Mouse (Mus musculus) urinary bladder, postnatal 14 days (tissue): ENCODE data around the gene Vwa8.

Experiments used
- DNase-seq: peaks from one replicate; pipeline ENCODE4 v3.0.0; 2021; ENCODE audit warnings: low spot score

Gene Vwa8

DNA sequence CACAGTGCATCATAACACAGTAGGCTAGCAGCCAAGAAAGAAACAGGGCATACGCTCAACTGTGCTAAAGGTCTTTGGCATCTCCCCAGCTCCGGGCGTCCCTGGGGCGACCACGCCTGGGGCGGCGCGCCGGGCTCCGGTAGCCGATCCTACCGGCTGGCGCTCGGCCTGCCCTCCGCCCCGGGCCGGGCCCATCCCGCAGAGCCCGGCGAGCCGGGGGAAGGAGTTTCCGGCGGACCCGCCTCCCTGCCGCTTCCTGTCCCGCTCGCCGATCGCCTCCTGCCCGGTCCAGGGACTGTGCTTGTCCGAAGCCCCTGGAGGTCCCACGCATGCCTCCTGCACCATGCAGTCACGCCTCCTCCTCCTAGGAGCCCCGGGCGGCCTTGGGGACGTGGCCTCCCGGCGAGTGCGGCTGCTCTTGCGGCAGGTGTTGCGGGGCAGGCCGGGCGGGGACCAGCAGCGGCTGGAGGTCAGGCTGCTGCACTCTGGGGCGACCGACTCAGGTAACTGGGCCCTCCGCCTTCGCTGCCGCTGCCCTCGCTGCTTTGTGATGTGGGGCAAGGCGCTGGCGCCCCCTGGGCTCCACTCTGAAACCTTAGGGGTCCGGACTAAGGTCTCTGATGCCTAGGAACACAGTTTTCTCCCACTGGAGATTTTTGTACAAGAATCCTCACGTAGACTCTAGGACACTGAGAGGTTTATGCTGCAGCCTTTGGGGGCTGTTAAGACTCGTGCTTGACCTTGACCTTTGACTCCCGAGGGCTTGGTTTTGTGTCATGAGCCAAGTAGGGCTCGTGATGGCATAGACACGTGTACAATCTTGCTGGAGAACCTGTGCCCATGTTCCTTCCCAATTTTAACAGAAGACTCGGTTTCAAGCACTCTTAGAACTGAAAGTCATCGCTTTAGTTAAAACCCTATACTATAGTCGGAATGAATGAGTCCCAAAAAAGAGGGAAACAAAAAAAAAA, at the start of gene Vwa8:
Gene Vwa8 (plus strand): TSS at position 112 of the 971 bp plus-strand sequence.
- peak; percentile 84 for DNase-seq

DNA sequence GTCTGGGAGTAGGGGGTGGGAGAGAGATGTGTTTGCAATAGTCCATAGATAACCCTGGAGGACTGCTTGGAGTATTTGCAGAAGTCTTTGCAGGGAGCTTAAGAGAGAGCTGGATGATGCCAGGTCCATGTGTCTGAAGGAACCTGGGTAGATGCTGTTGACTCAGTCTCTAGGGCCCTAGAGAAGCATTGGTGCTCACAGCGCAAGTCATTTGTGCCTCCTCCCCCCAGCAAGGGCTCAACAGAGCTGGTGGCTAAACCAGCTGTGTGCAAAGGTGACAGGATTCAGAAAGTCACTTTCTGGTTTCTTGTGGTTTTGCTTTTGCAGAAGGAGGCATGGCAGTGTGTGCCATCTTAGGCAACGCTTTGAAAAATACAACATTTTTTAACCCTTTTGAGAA, 46.5 kb upstream of the Vwa8 start:
- no peak for DNase-seq

DNA sequence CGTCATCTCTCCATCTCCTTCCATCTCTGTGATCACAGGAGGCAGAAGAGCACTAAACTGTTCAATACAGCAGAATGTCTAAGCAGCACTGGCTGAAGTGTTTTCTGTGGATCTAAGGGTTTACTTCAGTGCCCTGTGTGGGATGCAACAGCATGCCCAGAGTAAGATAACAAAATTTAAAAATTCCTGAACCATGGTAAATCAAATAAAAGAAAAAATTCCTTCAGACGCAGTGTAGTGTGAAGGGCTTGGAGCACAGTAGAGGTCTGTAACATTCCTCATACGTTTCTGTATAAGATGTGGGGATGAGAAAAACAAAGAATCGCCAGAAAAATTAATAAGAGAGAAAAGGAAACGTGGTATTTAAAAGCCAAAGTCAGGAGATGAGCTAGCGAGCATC, 44.9 kb upstream of the Vwa8 start:
- DNase-seq = no peak

DNA sequence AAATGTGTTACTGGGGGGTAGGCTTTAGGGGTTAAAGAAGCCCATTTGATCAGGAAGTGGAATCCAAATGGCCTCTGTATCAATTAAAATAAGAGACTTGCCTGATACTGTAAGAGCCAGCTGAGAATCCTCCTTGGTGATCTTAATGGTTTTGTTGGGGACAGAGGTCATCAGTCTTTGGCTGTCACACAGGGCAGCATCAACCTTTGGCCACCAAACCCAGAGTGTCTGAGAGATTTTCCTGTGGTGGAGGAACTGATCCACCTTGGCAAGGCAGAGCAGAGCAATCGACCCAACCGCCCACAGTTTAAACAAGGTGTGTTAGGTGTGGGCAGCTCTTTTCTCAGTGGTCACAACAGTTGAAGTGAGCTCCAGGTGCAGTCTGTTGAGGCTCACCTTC, 36.0 kb upstream of the Vwa8 start:
- no peak for DNase-seq

DNA sequence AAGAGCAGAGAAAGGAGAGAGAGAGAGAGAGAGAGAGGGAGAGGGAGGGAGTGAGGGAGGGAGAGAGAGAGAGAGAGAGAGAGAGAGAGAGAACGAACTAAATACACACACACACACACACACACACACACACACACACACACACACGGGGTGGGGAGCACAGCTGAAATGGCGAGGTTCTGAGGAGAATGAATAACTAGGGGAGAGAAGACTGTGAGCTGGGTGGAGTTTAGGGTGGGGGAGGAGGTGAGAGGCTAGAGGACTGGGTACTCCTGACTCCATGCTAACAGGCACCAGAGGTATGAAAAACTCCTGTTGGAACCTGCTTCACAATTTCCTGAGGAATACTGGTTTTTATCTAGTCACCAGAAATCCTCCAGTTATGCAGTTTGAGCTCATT, 32.4 kb upstream of the Vwa8 start:
- DNase-seq = no peak

DNA sequence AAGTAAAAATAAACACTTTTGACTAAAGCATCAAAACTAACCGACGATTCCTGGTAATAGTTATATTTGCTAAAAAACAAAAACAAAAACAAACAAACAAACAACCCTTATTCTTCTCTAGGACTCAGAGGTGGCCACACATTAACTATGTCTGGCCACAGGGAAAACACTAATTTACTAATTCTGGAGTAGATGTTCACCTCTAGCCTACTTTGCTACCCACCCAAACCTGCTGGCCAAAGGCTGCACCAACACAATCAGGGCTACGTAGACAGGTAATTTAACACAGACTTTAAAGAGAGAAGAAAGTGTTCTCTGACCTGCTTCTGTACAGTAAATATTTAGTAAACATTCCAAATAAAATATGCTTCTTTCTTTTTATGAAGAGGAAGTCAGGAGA, 31.2 kb upstream of the Vwa8 start:
- no peak for DNase-seq

DNA sequence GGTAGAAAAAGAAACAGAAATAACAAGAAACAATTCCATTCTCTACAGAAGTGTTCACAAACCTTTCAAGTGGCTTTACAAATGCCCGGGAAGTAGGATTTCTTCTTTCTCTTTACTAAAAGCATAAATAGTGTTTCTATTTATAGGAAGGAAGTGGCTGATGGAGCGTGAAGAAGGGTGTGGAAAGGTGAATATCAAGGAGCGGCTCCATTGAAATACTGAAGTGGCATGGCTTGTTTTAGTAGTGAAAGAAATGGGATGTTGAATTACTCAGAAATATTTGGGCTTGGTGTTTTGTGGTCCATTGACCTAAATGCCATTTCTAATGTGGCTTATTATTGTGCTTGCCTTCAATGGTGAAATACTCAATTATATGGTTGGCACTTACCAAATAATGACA, 30.4 kb upstream of the Vwa8 start:
- DNase-seq = no peak

DNA sequence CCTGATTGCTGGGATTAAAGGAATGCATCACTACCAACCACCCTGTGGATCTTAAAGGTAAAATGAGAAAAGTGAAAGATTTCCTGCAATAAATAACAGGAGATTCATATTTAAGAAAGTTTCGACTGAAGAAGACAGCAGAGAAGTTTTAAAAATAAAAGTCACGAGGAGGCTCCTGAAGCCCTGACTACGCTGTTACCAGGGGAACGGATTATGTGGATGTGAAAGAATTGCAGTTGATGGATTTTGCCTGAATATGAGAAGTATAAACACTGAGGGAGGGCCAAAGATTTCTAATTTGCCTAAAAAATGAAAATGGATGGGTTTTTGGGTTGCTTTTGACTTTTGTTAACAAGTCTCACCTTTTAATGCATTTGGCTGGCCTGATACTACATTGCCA, 24.8 kb upstream of the Vwa8 start:
- DNase-seq = no peak

DNA sequence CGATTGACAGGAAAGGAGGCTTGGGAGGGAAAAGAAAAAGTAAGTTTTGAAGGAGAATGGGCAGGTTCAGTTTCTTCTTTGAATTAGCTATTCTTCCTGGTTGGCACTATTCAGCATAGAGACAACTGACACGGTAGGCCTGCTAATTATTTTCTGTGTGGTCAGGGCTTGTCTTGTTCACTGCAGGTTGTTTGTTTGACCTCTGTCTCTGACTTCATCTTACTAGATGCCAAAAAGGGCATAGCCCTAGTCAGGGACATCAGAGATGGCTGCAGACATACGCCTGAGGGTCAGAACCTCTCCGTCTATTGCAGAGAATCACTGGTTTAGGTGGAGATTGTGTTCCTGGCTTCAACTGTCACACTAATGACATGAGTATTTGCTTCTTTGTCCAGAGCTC, 24.3 kb upstream of the Vwa8 start:
- DNase-seq = no peak

DNA sequence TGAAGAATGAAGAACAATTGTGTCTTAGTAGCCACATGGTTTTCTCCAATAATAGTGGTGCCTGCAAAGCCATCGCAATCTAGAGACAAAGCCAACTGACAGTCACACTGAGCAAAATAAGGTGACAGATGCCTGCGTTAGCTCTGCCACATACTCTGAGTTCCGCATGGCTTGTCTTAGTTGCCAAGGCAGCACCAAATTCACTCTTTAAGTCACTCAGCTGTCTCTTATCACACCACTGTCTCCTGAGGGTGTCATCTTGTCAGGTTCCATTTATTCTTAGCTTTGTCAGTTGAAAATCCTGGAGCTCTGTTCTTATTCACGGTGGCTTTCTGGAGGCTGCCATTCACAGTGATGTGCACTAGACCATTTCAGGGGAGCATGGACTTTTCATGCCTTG, 17.7 kb upstream of the Vwa8 start:
- no peak for DNase-seq

DNA sequence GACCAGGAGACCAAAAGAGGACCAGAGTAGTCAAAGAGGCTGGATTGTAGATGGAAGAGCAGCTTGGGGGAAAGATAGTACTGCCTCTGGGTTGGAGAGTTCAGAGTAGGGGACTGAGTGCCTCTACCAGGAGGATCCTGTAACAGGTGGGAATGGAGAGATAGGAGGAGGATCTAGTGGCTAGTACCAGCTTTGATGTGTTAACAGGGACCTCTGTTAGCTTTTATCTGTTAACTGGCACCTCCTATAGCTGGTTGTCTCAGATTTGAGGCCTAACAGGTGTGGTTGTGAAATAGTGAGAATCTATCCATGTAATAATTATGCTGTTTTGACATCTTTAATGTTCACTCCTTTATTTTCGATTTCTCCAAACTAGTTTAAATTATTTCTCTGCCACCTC, 904 bp upstream of the Vwa8 start:
- no peak for DNase-seq

DNA sequence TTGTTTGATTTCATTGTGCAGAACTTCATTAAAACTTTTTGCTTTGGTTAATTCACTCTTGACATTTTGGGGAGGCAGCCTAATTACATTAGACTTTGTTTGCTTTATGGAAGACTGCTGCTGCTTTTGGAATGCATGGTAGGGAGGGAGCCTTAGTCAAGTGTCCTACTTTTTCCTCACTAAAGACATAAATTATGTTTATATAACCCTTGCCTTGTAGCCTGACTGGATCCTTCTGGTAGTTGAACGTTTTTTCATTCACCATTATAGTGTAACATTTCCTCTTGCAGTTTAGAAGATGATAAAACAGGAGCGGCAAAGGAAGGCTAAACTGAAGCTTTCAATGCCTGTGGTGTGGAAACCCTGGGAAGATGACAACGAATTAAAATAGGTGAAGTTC, 375 bp upstream of the Vwa8 start:
- no peak for DNase-seq

DNA sequence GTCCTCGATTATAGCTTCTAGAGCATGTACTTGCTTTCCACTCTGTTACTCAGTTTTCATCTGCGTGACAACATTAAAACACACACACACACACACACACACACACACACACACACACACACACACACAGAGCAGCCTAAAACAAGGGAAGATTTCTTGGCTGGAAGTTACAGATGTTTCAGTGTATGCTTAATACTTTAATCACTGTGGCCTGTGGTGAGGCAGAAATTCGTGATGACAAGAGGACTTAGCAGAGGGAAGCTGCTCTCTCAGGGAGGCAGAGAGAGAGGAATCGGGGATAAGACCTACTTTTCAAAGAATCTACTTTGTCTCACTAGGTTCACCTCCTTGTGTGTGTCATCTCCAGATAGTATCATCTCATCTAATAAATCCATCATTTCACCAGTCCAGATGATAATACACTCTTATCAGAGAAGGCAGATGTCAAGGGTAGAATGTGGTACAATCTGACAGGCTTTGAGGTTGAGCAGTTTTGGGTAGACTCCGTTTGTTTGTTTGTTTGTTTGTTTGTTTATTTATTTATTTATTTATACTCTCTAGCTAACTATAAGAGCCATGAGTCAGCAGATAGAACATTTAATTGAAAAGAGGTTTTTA, 1.2 kb downstream of the Vwa8 start:
- no peak for DNase-seq

DNA sequence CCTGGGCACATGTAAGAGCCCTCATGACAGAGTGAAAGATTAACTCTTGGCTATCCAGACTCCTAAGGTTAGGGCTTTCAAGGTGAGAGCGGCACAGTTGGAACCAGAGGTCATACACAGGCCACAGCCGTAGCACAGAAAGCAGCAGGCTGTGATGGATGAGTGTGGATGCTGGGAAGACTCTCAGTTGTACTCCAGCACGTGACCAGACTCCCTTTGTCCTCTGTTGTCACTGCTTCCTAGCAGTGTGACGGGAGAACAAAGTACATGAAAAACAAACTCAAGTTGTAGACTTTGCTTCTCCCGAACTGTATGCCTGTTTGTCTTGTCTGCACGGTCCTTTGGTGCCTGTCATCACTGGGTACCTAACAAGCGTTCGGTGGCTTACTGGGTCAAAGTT, 1.8 kb downstream of the Vwa8 start:
- no peak for DNase-seq

DNA sequence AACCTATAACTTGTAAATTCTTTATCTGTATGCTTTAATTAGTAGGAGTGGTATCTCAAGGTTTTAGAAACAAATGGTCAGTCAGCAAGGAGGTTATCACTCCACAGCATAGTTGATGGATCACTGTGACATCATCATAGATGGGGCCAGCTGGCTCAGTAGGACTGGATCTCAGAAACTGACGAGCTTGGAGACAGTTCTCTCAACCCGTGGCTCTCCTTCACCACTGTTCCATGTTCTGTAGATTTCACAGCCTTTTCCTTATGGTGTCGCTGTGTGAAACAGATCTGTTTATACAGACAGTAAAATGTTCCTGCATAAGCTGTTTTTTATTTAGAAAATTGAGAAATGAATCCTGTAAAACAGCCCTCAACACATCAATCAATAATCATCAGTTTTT, 2.5 kb downstream of the Vwa8 start:
- DNase-seq = no peak

DNA sequence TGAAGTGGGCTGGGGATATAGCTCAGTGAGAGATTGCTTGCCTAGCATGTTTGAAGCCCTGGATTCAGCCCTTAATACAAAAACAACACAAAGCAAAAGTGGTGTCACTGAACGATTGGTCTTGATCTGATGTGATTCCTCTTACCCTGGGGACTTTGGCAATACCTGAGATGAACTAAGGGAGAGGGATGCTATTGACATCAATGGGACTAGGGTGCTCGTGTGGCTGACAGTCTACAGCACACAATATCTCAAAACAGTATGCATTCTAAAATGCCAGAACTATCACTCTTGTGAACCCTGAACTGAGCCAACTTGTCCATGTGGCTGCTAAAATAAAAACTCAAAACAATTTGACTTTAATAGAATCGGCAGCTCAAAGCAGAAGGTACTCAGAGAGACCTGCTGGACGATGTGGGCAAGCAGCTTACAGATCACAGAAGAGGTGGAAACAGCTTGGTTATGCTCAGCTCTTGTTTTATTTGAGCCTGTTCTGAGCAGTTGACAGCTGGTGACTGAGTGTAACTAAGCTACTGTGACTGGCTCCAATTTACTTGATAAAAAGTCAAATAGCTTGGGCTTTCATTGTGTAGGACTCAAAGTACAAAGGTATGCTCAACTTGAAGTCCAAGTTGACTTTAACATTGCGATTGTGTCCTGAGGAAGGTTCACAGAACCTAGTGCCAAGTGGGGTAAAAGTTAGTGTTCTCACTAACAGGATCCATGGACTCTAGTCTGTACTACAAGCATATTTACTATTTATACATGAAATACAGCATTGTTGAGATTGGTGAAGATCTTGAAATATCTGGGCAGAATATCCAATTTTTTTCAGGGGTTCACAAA, 3.8 kb downstream of the Vwa8 start:
- DNase-seq = no peak

DNA sequence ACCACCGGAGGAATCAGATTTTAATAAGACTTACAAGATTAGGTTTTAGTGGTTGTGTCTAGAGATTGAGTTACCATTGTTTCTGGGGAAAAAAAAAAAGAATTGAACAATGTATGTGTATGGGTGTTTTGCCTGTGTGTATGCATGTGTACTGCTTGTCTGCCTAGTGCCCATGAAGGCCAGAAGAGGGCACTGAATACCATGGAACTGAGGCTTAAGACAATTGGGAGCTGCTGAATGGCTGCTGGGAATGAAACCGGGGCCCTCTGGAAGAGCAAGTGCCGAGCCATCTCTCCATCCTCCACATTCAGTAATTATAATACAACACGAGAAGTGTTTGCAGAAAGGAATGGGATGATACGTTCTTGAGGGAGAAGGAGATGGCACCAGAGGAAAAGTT, 12.3 kb downstream of the Vwa8 start:
- DNase-seq = no peak

DNA sequence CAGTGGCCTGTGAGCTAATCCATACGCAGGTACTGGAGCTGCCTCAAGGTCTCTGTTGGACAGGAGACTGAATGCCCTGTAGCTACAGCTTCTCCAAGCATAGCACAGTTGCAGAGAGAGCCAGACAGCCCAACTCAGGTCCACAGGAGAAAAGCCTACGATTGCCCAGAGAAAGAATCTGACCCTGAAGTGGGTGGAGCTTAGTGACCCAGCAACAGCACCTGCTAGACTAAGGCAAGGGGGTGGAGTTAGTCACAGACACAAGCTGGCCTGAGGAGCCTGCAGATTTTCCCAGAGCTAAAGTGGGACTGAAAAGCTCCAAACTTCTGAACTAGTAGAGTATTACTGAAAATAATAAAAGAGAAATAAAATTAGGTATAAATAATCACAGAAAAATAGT, 21.2 kb downstream of the Vwa8 start:
- DNase-seq = no peak

DNA sequence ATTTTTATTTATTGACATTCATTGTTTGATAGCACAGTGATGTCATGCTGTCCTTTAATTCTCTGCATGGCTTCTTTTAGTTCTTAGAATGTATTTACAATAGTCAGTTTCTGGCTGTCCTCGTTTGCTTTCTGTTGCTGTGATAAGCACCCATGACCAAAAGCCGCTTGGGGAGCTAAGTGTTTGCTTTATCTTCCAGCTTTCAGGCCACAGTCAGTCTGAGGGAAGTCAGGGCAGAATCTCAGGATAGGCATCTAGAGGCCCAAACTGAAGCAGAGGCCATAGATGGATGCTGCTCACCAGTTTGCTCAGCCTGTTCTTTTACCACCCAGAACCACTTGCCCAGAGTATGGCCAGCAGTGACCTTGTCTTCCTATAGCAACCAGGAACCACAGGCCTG, 28.3 kb downstream of the Vwa8 start:
- DNase-seq = no peak

DNA sequence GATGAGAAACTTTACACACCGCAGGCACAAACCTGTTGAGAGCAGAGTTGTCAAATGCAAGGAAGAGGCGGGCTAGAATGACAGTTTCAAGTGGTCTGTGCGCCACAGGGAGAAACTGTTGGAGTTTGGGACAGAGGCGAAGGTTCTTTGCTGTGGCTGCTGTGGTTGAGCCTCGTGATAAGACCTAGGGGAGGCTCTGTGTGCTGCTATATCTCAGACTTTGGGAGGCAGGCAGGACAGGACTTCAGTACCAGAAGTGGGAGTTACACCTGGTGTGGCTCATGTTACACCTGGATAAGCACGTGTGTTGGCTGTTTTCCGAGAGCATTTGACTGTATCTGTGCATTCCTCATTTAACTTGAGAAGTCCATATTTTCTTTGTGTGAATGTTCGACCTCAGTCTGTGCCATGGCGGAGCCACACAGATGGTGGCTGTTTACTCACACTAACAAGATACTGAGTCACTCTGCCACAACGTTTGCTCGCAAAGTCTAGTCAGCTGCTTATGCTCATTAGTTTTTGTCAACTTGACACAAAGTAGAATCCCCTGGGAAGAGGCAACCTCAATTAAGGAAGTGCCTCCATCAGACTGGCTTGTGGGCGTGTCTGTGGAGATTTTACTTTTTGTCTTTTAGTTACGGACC, 29.7 kb downstream of the Vwa8 start:
- DNase-seq = no peak

DNA sequence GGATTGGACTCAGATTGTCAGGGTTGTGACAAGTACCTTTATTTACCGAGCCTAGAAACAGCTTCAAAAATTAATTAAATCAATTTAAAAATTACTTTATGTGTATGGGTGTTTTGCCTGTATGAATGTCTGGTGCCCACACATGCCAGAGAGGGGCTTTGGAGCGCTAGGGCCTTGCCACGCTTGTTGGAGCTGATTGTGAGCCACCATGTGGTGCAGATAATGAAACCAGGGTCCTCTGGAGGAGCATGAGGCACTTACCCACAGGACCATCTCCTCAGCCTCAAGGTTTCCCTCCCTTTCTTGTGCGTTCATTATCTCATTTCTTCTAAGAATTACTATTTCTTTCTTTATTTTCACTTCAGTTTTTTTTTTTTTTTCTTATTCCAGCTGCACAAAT, 32.0 kb downstream of the Vwa8 start:
- no peak for DNase-seq

DNA sequence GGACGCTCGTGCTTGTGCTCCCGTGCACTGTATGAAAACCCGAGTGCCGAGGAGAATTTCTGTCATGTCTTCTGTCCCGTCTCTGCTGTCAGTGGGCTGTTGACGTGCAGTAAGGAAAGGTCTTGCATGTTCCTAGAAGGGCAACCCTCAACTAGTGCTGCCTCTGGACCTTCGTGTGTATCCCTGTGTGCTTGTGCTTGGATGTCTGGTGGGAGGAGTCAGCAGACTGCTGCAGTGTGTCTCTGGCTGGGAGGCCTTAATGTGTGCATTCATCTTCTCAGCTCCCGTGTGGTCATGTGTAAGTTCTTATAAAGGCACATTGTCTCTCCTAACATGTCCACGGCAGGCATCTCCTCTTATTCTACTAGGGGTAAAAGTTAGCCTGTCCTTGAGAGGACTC, 32.7 kb downstream of the Vwa8 start:
- no peak for DNase-seq
